Mouse (Mus musculus): Measurements from ENCODE around the gene Hoxa3. TPM values are rescaled to one million over a fixed set of nuclear protein-coding genes. Genes with fewer than 3 reads are reported as not detected.

Hoxa3 gene
- polyA plus RNA-seq, 1 experiment from 2014 or later, result 2.8 TPM

GRCm38 (mm10) chr6:52182030-52182429, 31.1 kb downstream of the Hoxa3 start:
- Histone ChIP-seq H3K27ac (replicated peaks; ENCODE audit: low read depth, low read length) (no peak overlapping the region), H3K9me3 (ENCODE audit: control insufficient read depth, low read length) (no peaks in the 10 kb centered on the region), H3K4me1 (ENCODE audit: control insufficient read depth, insufficient read depth, low read length) (no peaks in the 10 kb centered on the region), H3K9ac (ENCODE audit: low read depth, low read length) (no peak overlapping the region), H3K4me2 (ENCODE audit: low read depth, low read length) (no peak overlapping the region), H3K4me3 (ENCODE audit: low read depth, low read length) (no peak overlapping the region), H3K36me3 (ENCODE audit: control insufficient read depth, insufficient read depth, low read length) (no peaks in the 10 kb centered on the region), H3K27me3 (replicated peaks; ENCODE audit: control insufficient read depth, insufficient read depth, low read length) (peaks cover 98% of the 10 kb centered on the region)
- DNase-seq (ENCODE audit: low spot score), result no peak
- 25% methylated on average over 2 of the region's 2 CpGs for WGBS
- no peak for ATAC-seq (ENCODE audit: low read depth)

DNA sequence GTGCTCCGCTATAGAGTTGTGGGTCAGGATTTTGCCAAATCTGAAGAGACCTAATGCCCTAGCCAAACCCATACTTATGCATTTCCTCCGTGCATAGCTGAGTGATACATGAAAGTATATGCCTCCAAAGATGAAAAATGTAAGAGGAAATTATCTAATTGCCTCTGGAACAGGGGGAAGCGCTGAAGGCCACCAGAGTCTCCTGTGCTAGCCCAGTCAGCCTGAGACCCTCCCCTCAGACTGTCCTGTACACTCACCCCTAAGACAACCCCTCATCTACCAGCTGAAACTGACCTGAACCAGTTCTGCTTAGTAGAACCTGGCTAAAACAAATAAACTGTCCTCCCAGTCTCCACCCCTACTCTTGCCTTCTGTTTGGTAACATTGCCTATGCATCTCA, 32.4 kb downstream of the Hoxa3 start:
- no peaks in the 10 kb centered on the region for H3K4me1 ChIP-seq (ENCODE audit: control insufficient read depth, insufficient read depth, low read length)
- no peak overlapping the region for H3K4me2 ChIP-seq (ENCODE audit: low read depth, low read length)
- no peak overlapping the region for H3K27ac ChIP-seq (replicated peaks; ENCODE audit: low read depth, low read length)
- H3K9me3 ChIP-seq (ENCODE audit: control insufficient read depth, low read length), result no peaks in the 10 kb centered on the region
- DNase-seq (ENCODE audit: low spot score), result no peak
- H3K36me3 ChIP-seq (ENCODE audit: control insufficient read depth, insufficient read depth, low read length), result no peaks in the 10 kb centered on the region
- 13% methylated on average over 3 of the region's 3 CpGs for WGBS
- H3K4me3 ChIP-seq (ENCODE audit: low read depth, low read length), result no peak overlapping the region
- peaks cover 98% of the 10 kb centered on the region for H3K27me3 ChIP-seq (replicated peaks; ENCODE audit: control insufficient read depth, insufficient read depth, low read length)
- ATAC-seq (ENCODE audit: low read depth), result no peak
- H3K9ac ChIP-seq (ENCODE audit: low read depth, low read length), result no peak overlapping the region

DNA sequence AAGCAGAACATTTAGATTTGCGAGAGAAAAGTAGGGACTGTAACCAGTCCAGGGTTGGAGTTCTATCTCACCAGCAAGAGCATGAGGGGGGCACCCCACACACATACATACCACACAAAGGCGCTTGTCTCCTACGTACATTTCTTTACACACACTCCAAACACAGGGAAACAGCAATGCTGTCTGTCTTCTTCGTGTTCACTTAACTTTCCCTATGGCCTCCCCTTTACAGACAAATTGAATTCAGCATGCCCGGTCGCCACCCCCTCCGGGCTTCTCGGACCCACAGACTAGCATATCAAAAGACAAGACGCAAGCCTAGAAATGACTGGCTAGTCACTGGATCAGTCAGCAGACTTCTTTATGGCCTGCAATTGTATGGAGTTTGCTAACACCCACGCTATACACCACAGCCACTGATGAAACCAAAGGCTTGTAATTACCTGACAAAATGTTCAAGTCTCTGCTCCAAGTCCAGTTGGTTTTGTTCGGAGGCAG, 32.9 kb downstream of the Hoxa3 start:
- DNase-seq (ENCODE audit: low spot score), result no peak
- Histone ChIP-seq H3K9me3 (ENCODE audit: control insufficient read depth, low read length) (no peaks in the 10 kb centered on the region), H3K4me3 (ENCODE audit: low read depth, low read length) (peak overlapping the region; percentile 0; the same call in 1 of the 2 replicates), H3K4me1 (ENCODE audit: control insufficient read depth, insufficient read depth, low read length) (no peaks in the 10 kb centered on the region), H3K27ac (replicated peaks; ENCODE audit: low read depth, low read length) (no peak overlapping the region), H3K4me2 (ENCODE audit: low read depth, low read length) (peak overlapping the region; percentile 29; the same call in 1 of the 2 replicates), H3K36me3 (ENCODE audit: control insufficient read depth, insufficient read depth, low read length) (no peaks in the 10 kb centered on the region), H3K27me3 (replicated peaks; ENCODE audit: control insufficient read depth, insufficient read depth, low read length) (peaks cover 98% of the 10 kb centered on the region), H3K9ac (ENCODE audit: low read depth, low read length) (no peak overlapping the region)
- WGBS, result 5% methylated on average over 11 of the region's 11 CpGs
- no peak for ATAC-seq (ENCODE audit: low read depth)

DNA sequence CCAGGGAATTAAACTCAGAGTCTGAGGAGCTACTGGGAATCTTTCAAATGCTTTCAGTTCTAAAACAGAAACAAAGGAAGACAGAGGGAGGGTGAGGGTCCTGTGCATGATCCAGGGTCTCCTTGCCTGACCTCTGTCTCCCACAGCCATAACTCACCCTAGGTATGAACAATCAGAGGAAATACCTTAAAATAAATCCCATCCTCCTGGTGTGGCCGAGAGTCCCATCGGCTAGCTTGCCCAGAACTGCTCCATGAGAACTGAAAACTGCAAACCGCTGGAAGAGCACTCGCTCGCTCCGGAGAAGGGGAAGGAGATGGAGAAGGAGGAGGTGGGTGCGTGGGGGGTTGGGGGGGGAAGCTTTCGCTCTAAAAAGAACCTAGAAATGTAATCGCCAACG, 33.4 kb downstream of the Hoxa3 start:
- H3K9ac ChIP-seq (ENCODE audit: low read depth, low read length), result no peak overlapping the region
- H3K27ac ChIP-seq (replicated peaks; ENCODE audit: low read depth, low read length), result no peak overlapping the region
- peaks cover 98% of the 10 kb centered on the region for H3K27me3 ChIP-seq (replicated peaks; ENCODE audit: control insufficient read depth, insufficient read depth, low read length)

DNA sequence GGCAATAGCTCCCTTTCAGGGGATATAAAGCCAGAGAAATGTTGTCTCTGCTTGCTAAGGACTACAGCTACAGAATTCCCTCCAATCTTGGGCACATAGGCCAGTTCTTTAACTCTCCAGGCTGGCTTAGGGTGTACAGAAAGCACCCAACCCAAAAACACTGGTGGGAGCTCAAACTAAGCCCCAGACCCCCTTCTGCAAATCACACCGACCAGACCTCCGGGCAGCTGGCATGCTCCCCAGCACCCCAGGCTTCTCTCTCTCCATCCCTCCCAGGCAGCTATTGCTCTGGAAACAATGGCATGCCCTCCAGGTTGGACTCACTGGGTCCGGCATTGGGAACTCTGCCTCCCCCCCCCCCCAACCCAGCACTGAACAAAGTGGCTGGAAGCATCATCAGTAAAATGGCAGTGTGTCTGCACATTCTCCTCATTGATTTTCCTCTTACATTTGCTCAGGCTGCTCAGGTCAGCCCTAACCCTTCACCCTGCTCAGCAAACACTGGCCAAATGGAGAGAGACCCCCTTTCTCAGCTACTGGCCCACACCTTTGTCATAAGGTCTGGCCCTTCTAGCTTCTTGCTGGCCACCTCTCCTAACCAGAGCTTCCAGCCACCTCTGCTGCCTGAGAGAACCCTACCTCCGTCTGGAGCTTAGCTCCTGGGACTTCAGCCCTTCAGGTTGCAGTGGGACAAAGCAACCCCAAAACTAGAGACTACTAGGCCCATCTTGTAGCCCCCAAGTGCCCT, 34.0 kb downstream of the Hoxa3 start:
- no peaks in the 10 kb centered on the region for H3K36me3 ChIP-seq (ENCODE audit: control insufficient read depth, insufficient read depth, low read length)
- H3K4me3 ChIP-seq (ENCODE audit: low read depth, low read length), result peak overlapping the region; percentile 0; the same call in 1 of the 2 replicates
- peak overlapping the region; percentile 29; the same call in 1 of the 2 replicates for H3K4me2 ChIP-seq (ENCODE audit: low read depth, low read length)
- H3K27me3 ChIP-seq (replicated peaks; ENCODE audit: control insufficient read depth, insufficient read depth, low read length), result peaks cover 98% of the 10 kb centered on the region
- no peaks in the 10 kb centered on the region for H3K9me3 ChIP-seq (ENCODE audit: control insufficient read depth, low read length)
- ATAC-seq (ENCODE audit: low read depth), result no peak
- DNase-seq (ENCODE audit: low spot score), result no peak
- 1% methylated on average over 4 of the region's 4 CpGs for WGBS
- H3K4me1 ChIP-seq (ENCODE audit: control insufficient read depth, insufficient read depth, low read length), result no peaks in the 10 kb centered on the region
- H3K9ac ChIP-seq (ENCODE audit: low read depth, low read length), result no peak overlapping the region; the same call in 1 of the 2 replicates
- H3K27ac ChIP-seq (replicated peaks; ENCODE audit: low read depth, low read length), result no peak overlapping the region

More for the DNA sequence above, 33.4 kb downstream of the Hoxa3 start:
- H3K4me1 ChIP-seq (ENCODE audit: control insufficient read depth, insufficient read depth, low read length), result no peaks in the 10 kb centered on the region
- peak overlapping the region; percentile 0; the same call in 1 of the 2 replicates for H3K4me3 ChIP-seq (ENCODE audit: low read depth, low read length)
- no peak for DNase-seq (ENCODE audit: low spot score)
- ATAC-seq (ENCODE audit: low read depth), result no peak
- no peaks in the 10 kb centered on the region for H3K9me3 ChIP-seq (ENCODE audit: control insufficient read depth, low read length)
- WGBS, result 2% methylated on average over 10 of the region's 10 CpGs
- H3K36me3 ChIP-seq (ENCODE audit: control insufficient read depth, insufficient read depth, low read length), result no peaks in the 10 kb centered on the region
- peak overlapping the region; percentile 29; the same call in 1 of the 2 replicates for H3K4me2 ChIP-seq (ENCODE audit: low read depth, low read length)

GRCm38 (mm10) chr6:52177806-52178205, 35.3 kb downstream of the Hoxa3 start:
- H3K4me1 ChIP-seq (ENCODE audit: control insufficient read depth, insufficient read depth, low read length), result no peaks in the 10 kb centered on the region
- DNase-seq (ENCODE audit: low spot score) (no peak), ATAC-seq (ENCODE audit: low read depth) (no peak)
- no peak overlapping the region; the same call in 1 of the 2 replicates for H3K27ac ChIP-seq (replicated peaks; ENCODE audit: low read depth, low read length)
- H3K36me3 ChIP-seq (ENCODE audit: control insufficient read depth, insufficient read depth, low read length), result no peaks in the 10 kb centered on the region
- H3K4me3 ChIP-seq (ENCODE audit: low read depth, low read length), result peak overlapping the region; percentile 30; the same call in 1 of the 2 replicates
- H3K4me2 ChIP-seq (ENCODE audit: low read depth, low read length), result peak overlapping the region; percentile 36; the same call in 1 of the 2 replicates
- peak overlapping the region; percentile 43; the same call in 1 of the 2 replicates for H3K9ac ChIP-seq (ENCODE audit: low read depth, low read length)
- H3K9me3 ChIP-seq (ENCODE audit: control insufficient read depth, low read length), result no peaks in the 10 kb centered on the region
- H3K27me3 ChIP-seq (replicated peaks; ENCODE audit: control insufficient read depth, insufficient read depth, low read length), result peaks cover 98% of the 10 kb centered on the region
- WGBS, result 6% methylated on average over 9 of the region's 9 CpGs

DNA sequence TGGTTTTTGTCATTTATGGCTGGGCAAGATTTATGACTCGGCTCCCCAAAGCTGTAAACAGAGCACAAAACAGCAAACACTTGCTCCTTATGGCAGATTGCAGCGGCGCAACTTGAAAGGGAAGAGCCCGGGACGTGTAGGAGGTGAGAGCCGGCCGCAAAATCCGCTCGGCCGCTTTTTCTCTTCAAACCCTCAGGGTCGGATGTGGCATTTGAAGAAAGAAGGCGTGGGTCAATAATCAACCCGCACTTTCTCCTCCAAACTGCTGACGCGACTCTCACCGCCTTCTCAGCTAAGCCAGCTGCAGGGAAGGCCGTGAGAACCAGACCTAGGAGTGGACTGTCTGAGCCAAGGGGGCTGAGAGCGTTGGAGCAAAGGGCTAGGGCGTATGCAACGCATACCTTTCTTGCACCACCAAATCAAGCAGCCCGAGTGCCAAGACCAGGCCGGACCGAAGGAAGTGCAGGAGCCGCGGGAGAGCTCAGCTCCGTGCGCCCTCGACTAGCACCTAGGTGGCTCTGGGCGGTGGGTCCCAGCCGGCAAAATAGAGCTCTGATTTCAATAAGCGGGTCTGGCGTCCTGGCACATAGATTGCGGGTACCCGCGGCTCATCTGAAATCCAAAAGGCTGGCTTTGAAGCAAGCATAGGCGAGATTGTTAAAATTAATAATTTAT, 35.9 kb downstream of the Hoxa3 start, which contains the start of gene 5730596B20Rik:
TSS of gene 5730596B20Rik (plus strand) at position 438 of the 675 bp plus-strand sequence.
- Histone ChIP-seq H3K36me3 (ENCODE audit: control insufficient read depth, insufficient read depth, low read length) (no peaks in the 10 kb centered on the region), H3K27me3 (replicated peaks; ENCODE audit: control insufficient read depth, insufficient read depth, low read length) (peaks cover 98% of the 10 kb centered on the region), H3K9ac (ENCODE audit: low read depth, low read length) (peak within 1 kb of the TSS; percentile 43; the same call in 1 of the 2 replicates), H3K4me2 (ENCODE audit: low read depth, low read length) (peak within 1 kb of the TSS; percentile 36), H3K9me3 (ENCODE audit: control insufficient read depth, low read length) (no peaks in the 10 kb centered on the region), H3K4me1 (ENCODE audit: control insufficient read depth, insufficient read depth, low read length) (no peaks in the 10 kb centered on the region), H3K4me3 (ENCODE audit: low read depth, low read length) (peak within 1 kb of the TSS; percentile 30; the same call in 1 of the 2 replicates), H3K27ac (replicated peaks; ENCODE audit: low read depth, low read length) (no peak within 1 kb of the TSS; the same call in 1 of the 2 replicates)
- DNase-seq (ENCODE audit: low spot score) (no peak), ATAC-seq (ENCODE audit: low read depth) (no peak)
- WGBS, result 2% methylated on average over 36 of the region's 36 CpGs

- H3K9ac ChIP-seq (ENCODE audit: low read depth, low read length), result no peak overlapping the region
- H3K4me3 ChIP-seq (ENCODE audit: low read depth, low read length), result peak overlapping the region; percentile 30; the same call in 1 of the 2 replicates
- H3K27ac ChIP-seq (replicated peaks; ENCODE audit: low read depth, low read length), result no peak overlapping the region; the same call in 1 of the 2 replicates
Observed at GRCm38 (mm10) chr6:52176391-52176790, 36.7 kb downstream of the Hoxa3 start.

More at GRCm38 (mm10) chr6:52176391-52176790, 36.7 kb downstream of the Hoxa3 start:
- ATAC-seq (ENCODE audit: low read depth) (no peak), DNase-seq (ENCODE audit: low spot score) (no peak)
- 3% methylated on average over 6 of the region's 6 CpGs for WGBS
- peaks cover 98% of the 10 kb centered on the region for H3K27me3 ChIP-seq (replicated peaks; ENCODE audit: control insufficient read depth, insufficient read depth, low read length)
- no peaks in the 10 kb centered on the region for H3K9me3 ChIP-seq (ENCODE audit: control insufficient read depth, low read length)
- no peaks in the 10 kb centered on the region for H3K4me1 ChIP-seq (ENCODE audit: control insufficient read depth, insufficient read depth, low read length)
- H3K36me3 ChIP-seq (ENCODE audit: control insufficient read depth, insufficient read depth, low read length), result no peaks in the 10 kb centered on the region
- H3K4me2 ChIP-seq (ENCODE audit: low read depth, low read length), result peak overlapping the region; percentile 36; the same call in 1 of the 2 replicates
